8 mouse cellular contexts compared by ENCODE assay signal in the genomic region with DNA sequence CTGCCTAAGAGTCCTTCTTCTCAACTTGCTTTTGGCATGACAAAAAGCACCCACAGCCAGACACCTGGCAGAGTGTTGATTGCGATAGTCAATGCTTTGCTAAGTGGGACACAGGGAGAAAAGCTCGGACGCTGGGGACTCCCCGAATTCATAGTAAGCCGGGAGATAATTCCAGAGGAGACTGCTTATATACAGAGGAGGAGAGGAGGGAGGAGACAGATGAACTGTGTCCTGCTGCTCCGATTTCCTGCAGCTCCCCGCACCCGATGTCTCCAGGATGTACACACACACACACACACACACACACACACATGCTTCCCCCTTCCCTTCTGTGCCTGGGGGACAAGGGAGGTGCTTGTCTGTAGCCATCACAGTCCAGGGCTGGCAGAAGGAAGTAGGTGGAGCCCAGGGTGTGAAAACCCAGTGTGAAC. TPM values are rescaled to one million over a fixed set of nuclear protein-coding genes. Genes with fewer than 3 reads are reported as not detected.
DNase-seq lines count a peak whose midpoint lies in the region; ATAC-seq lines count a peak whose summit lies in the region.

No protein-coding gene starts in this region.

- H3K4me3 ChIP-seq in embryonic facial prominence, embryonic 15.5 days (replicated peaks), result no peak overlapping the region
- no peak overlapping the region for H3K4me3 ChIP-seq in midbrain, embryonic 12.5 days

- H3K9ac ChIP-seq in embryonic facial prominence, embryonic 15.5 days, result no peak overlapping the region
- 0 out of 2 replicates have a peak overlapping the region, but pooled peaks have one; percentile 28 for H3K9ac ChIP-seq in midbrain, embryonic 12.5 days (replicated peaks)

- H3K27ac ChIP-seq in embryonic facial prominence, embryonic 15.5 days (replicated peaks), result peak overlapping the region; percentile 0; the same call in 1 of the 2 replicates
- peak overlapping the region; percentile 46 for H3K27ac ChIP-seq in midbrain, embryonic 12.5 days (replicated peaks)

- no peaks in the 10 kb centered on the region for H3K27me3 ChIP-seq in embryonic facial prominence, embryonic 15.5 days
- no peaks in the 10 kb centered on the region for H3K27me3 ChIP-seq in midbrain, embryonic 12.5 days

- DNase-seq in adrenal gland, adult (ENCODE audit: inconsistent age in 2 of 2, low spot score in 1 of 2), result peak; percentile 67 to 76
- DNase-seq in adrenal gland, adult 18-20 months (ENCODE audit: low spot score in 2 of 2), result no peak
- peak; percentile 75 to 76 for DNase-seq in heart, postnatal 10 days
- DNase-seq in kidney, postnatal 14 days, result peak; percentile 82
- DNase-seq in ovary, postnatal 36 days (ENCODE audit: low spot score), result no peak
- no peak for DNase-seq in spleen, adult 12 weeks (ENCODE audit: low spot score)

- no peaks in the 10 kb centered on the region for H3K9me3 ChIP-seq in embryonic facial prominence, embryonic 15.5 days (replicated peaks)
- H3K9me3 ChIP-seq in midbrain, embryonic 12.5 days, result no peaks in the 10 kb centered on the region

- 20% methylated on average over 8 of the region's 8 CpGs for WGBS in embryonic facial prominence, embryonic 15.5 days
- WGBS in midbrain, embryonic 12.5 days, result 59% methylated on average over 8 of the region's 8 CpGs

- H3K4me2 ChIP-seq in embryonic facial prominence, embryonic 15.5 days (replicated peaks), result no peak overlapping the region
- no peak overlapping the region for H3K4me2 ChIP-seq in midbrain, embryonic 12.5 days (replicated peaks)

- ATAC-seq in embryonic facial prominence, embryonic 15.5 days (ENCODE audit: insufficient number of reproducible peaks, low FRiP score, low TSS enrichment, low read depth), result peak; percentile 30; the same call in 1 of the 2 replicates
- no peak for ATAC-seq in midbrain, embryonic 12.5 days (ENCODE audit: low FRiP score, low read depth)

- intact Hi-C loops in heart, postnatal 10 days (cut with DNase I), result no loop called here

- H3K4me1 ChIP-seq in embryonic facial prominence, embryonic 15.5 days, result peaks cover 67% of the 10 kb centered on the region
- H3K4me1 ChIP-seq in midbrain, embryonic 12.5 days, result peaks cover 65% of the 10 kb centered on the region

- H3K36me3 ChIP-seq in embryonic facial prominence, embryonic 15.5 days, result no peaks in the 10 kb centered on the region
- no peaks in the 10 kb centered on the region for H3K36me3 ChIP-seq in midbrain, embryonic 12.5 days

RNA-seq across cellular contexts. Expression of gene Cuedc1, which starts 17.0 kb away (rescaled TPM):
- total RNA-seq in adrenal gland, adult 18-20 months (2021), result 10 to 100 TPM; 40.2 to 42.4 TPM
- polyA plus RNA-seq in embryonic facial prominence, embryonic 15.5 days (2015; fragmentation: Nextera tagmentation; extraction: Ambion mirVana), result 35.4 and 38.7 TPM in 2 replicates
- total RNA-seq in heart, postnatal 10 days (2021), result 10 to 100 TPM; 45.6 to 48.4 TPM
- polyA plus RNA-seq in midbrain, embryonic 12.5 days (2016; fragmentation: Nextera tagmentation; extraction: Ambion mirVana), result 40.5 and 45.7 TPM in 2 replicates

RNA-seq across cellular contexts. Expression of gene Vezf1, which starts 46.8 kb away (rescaled TPM):
- total RNA-seq in adrenal gland, adult 18-20 months (2021), result 10 to 100 TPM; 42.4 to 44.5 TPM
- polyA plus RNA-seq in embryonic facial prominence, embryonic 15.5 days (2015; fragmentation: Nextera tagmentation; extraction: Ambion mirVana), result 37.5 and 39.6 TPM in 2 replicates
- 10 to 100 TPM; 44.9 to 45.7 TPM for total RNA-seq in heart, postnatal 10 days (2021)
- polyA plus RNA-seq in midbrain, embryonic 12.5 days (2016; fragmentation: Nextera tagmentation; extraction: Ambion mirVana), result 88.6 and 95.5 TPM in 2 replicates

Comparison
In these comparisons a context has a peak if more than half of its experiments do, and no peak if none do; other contexts are left out.
1. DNase-seq: peak in adrenal gland, adult (2 of 2), heart, postnatal 10 days (2 of 2) and kidney, postnatal 14 days (single experiment); none in adrenal gland, adult 18-20 months (0 of 2), ovary, postnatal 36 days (single experiment) and spleen, adult 12 weeks (single experiment).